Mouse (Mus musculus) embryonic fibroblast, embryonic 13.5 days (primary cell): Measurements from ENCODE around the gene Nxpe4. TPM values are rescaled to one million over a fixed set of nuclear protein-coding genes. Genes with fewer than 3 reads are reported as not detected.

Source experiments
- H3K27ac ChIP-seq: 2 replicates; pipeline ENCODE4 v1.5.1; 2012; ENCODE audit warnings: low read length, control low read depth, inconsistent platforms; ENCODE audit not compliant: insufficient read depth
- H3K4me1 ChIP-seq: 2 replicates; pipeline ENCODE4 v1.6.1; 2011; ENCODE audit warnings: low read length; ENCODE audit not compliant: control insufficient read depth, insufficient read depth
- H3K4me3 ChIP-seq: 2 replicates; pipeline ENCODE4 v1.5.1; 2011; ENCODE audit warnings: mild to moderate bottlenecking, control low read depth, low read length; ENCODE audit not compliant: insufficient read depth
- CTCF ChIP-seq: IDR thresholded peaks from 2 replicates; pipeline ENCODE4 v1.5.1; 2011; ENCODE audit warnings: mild to moderate bottlenecking, control low read depth, low read length, moderate library complexity, borderline replicate concordance; ENCODE audit not compliant: insufficient read depth
- POLR2A ChIP-seq: IDR thresholded peaks from 2 replicates; pipeline ENCODE4 v1.6.1; 2011; ENCODE audit warnings: low read depth, mild to moderate bottlenecking, control low read depth, low read length, moderate library complexity
- polyA plus RNA-seq: library from polyadenylated mRNA; stranded (reverse); fragments of >200 nt; gene quantifications from 2 replicates; pipeline ENCODE4 v1.2.4, GENCODE M21; 2011; ENCODE audit warnings: low read depth; ENCODE audit not compliant: missing spikeins, insufficient read length

The Nxpe4 gene
- polyA plus RNA-seq, 1 experiment, result 5.8 TPM

- TF ChIP-seq POLR2A (no peak), CTCF (no peak)
- Histone ChIP-seq H3K4me3 (no peak within 1 kb of the TSS), H3K4me1 (no peaks in the 10 kb centered on the region), H3K27ac (no peak within 1 kb of the TSS)
These were observed 191.4 kb downstream of the Nxpe4 start, which contains the start of gene Nxpe2 for GRCm38 (mm10) chr9:48353148-48353698. Nxpe2 (minus strand) TSS chr9:48353454.

GRCm38 (mm10) chr9:48354122-48354521 is 192.3 kb downstream of the Nxpe4 start:
- Histone ChIP-seq H3K27ac (no peak overlapping the region), H3K4me1 (no peaks in the 10 kb centered on the region), H3K4me3 (no peak overlapping the region)
- TF ChIP-seq CTCF (no peak), POLR2A (no peak)

GRCm38 (mm10) chr9:48354793-48355192 is 193.0 kb downstream of the Nxpe4 start:
- Histone ChIP-seq H3K4me3 (no peak overlapping the region), H3K4me1 (no peaks in the 10 kb centered on the region), H3K27ac (no peak overlapping the region)
- TF ChIP-seq POLR2A (no peak), CTCF (peak; percentile 83)

- no peaks in the 10 kb centered on the region for H3K4me1 ChIP-seq
- no peak overlapping the region for H3K27ac ChIP-seq
- TF ChIP-seq POLR2A (no peak), CTCF (no peak)
- H3K4me3 ChIP-seq, result no peak overlapping the region
These were observed 195.3 kb downstream of the Nxpe4 start for GRCm38 (mm10) chr9:48357097-48357496.

GRCm38 (mm10) chr9:48360826-48361225 is 199.0 kb downstream of the Nxpe4 start:
- Histone ChIP-seq H3K27ac (no peak overlapping the region), H3K4me3 (no peak overlapping the region), H3K4me1 (no peaks in the 10 kb centered on the region)
- TF ChIP-seq POLR2A (no peak), CTCF (no peak; the same call in 1 of the 2 replicates)

GRCm38 (mm10) chr9:48361815-48362631 is 200.2 kb downstream of the Nxpe4 start:
- Histone ChIP-seq H3K4me3 (no peak overlapping the region), H3K27ac (no peak overlapping the region), H3K4me1 (no peaks in the 10 kb centered on the region)
- TF ChIP-seq POLR2A (no peak), CTCF (no peak)

- no peak overlapping the region for H3K27ac ChIP-seq
- no peak overlapping the region for H3K4me3 ChIP-seq
- no peaks in the 10 kb centered on the region for H3K4me1 ChIP-seq
- TF ChIP-seq CTCF (no peak), POLR2A (no peak)
These were observed 200.9 kb downstream of the Nxpe4 start for GRCm38 (mm10) chr9:48362743-48363142.

GRCm38 (mm10) chr9:48373232-48373878 is 211.5 kb downstream of the Nxpe4 start:
- TF ChIP-seq POLR2A, result no peak
- no peak for TF ChIP-seq CTCF
- Histone ChIP-seq H3K4me1 (no peaks in the 10 kb centered on the region), H3K4me3 (no peak overlapping the region), H3K27ac (no peak overlapping the region)

- H3K4me3 ChIP-seq, result no peak overlapping the region
- no peak overlapping the region for H3K27ac ChIP-seq
- TF ChIP-seq POLR2A, result no peak
- TF ChIP-seq CTCF, result no peak
- H3K4me1 ChIP-seq, result no peaks in the 10 kb centered on the region
These were observed 212.5 kb downstream of the Nxpe4 start for GRCm38 (mm10) chr9:48374357-48374756.

GRCm38 (mm10) chr9:48388451-48388850 is 226.6 kb downstream of the Nxpe4 start:
- Histone ChIP-seq H3K4me1 (no peaks in the 10 kb centered on the region), H3K27ac (no peak overlapping the region), H3K4me3 (no peak overlapping the region)
- TF ChIP-seq POLR2A (no peak), CTCF (no peak)
